Mouse (Mus musculus) MEL (cell line): ENCODE results near the gene Rfx4.

ENCODE experiments used
- BHLHE40 ChIP-seq: IDR thresholded peaks from 2 replicates; pipeline ENCODE4 v1.6.1; 2012; ENCODE audit warnings: low read depth, mild to moderate bottlenecking, inconsistent platforms, low read length, improper control_type of control experiment, borderline replicate concordance
- CTCF ChIP-seq, 3 experiments: IDR thresholded peaks in 2 of 3; conservative IDR thresholded peaks in 1 of 3; 2 replicates each; pipeline ENCODE4 v1.5.1; 2011 to 2012; ENCODE audit warnings: low read length in 3 of 3, low read depth in 2 of 3, mild to moderate bottlenecking in 2 of 3, improper control_type of control experiment in 1 of 3, inconsistent platforms in 1 of 3, mixed read lengths in 1 of 3, moderate library complexity in 1 of 3; ENCODE audit not compliant: control insufficient read depth in 1 of 3, insufficient read depth in 1 of 3, poor library complexity in 1 of 3, severe bottlenecking in 1 of 3
- ELF1 ChIP-seq: IDR thresholded peaks from 2 replicates; pipeline ENCODE4 v1.6.1; 2014; ENCODE audit warnings: low read depth, mild to moderate bottlenecking, inconsistent platforms, low read length, improper control_type of control experiment, moderate library complexity
- GATA1 ChIP-seq: IDR thresholded peaks from 2 replicates; pipeline ENCODE4 v1.6.1; 2011; ENCODE audit warnings: low read depth, low read length, improper control_type of control experiment
- JUND ChIP-seq: IDR thresholded peaks from 2 replicates; pipeline ENCODE4 v1.6.1; 2011; ENCODE audit warnings: low read depth, mild to moderate bottlenecking, improper control_type of control experiment, low read length
- MAFK ChIP-seq: IDR thresholded peaks from 2 replicates; pipeline ENCODE4 v1.6.1; 2011; ENCODE audit warnings: low read depth, mild to moderate bottlenecking, low read length, improper control_type of control experiment, borderline replicate concordance
- MAZ ChIP-seq: IDR thresholded peaks from 2 replicates; pipeline ENCODE4 v1.6.1; 2012; ENCODE audit warnings: low read depth, mild to moderate bottlenecking, inconsistent platforms, low read length, improper control_type of control experiment
- NELFE ChIP-seq: IDR thresholded peaks from 2 replicates; pipeline ENCODE4 v1.6.1; 2011; ENCODE audit warnings: low read depth, low read length, improper control_type of control experiment
- POLR2A ChIP-seq, 2 experiments: IDR thresholded peaks; 2 replicates each; pipeline ENCODE4 v1.6.1; 2011 to 2012; ENCODE audit warnings: low read length in 2 of 2, mild to moderate bottlenecking in 2 of 2, control low read depth in 1 of 2, improper control_type of control experiment in 1 of 2, low read depth in 1 of 2, moderate library complexity in 1 of 2; ENCODE audit not compliant: control insufficient read depth in 1 of 2, insufficient read depth in 1 of 2, poor library complexity in 1 of 2
- USF1 ChIP-seq: IDR thresholded peaks from 2 replicates; pipeline ENCODE4 v1.6.1; 2014; ENCODE audit warnings: low read depth, mild to moderate bottlenecking, inconsistent platforms, low read length, improper control_type of control experiment, moderate library complexity
- ZKSCAN1 ChIP-seq: IDR thresholded peaks from 2 replicates; pipeline ENCODE4 v1.6.1; 2012; ENCODE audit warnings: low read depth, mild to moderate bottlenecking, inconsistent platforms, low read length, improper control_type of control experiment, moderate library complexity

GRCm38 (mm10) chr10:84801521-84801920, 45.7 kb downstream of the Rfx4 start:
- TF ChIP-seq ZKSCAN1, result no peak
- TF ChIP-seq GATA1, result no peak
- TF ChIP-seq ELF1, result no peak
- TF ChIP-seq MAZ, result no peak
- TF ChIP-seq POLR2A (IDR thresholded peaks at IDR 0.05; ENCODE audit: control insufficient read depth in 1 of 2, insufficient read depth in 1 of 2, low read depth in 1 of 2, low read length in 2 of 2, poor library complexity in 1 of 2), result no peak
- no peak for TF ChIP-seq BHLHE40
- TF ChIP-seq USF1, result peak; percentile 33; the same call in 1 of the 2 replicates
- no peak for TF ChIP-seq MAFK
- TF ChIP-seq CTCF (IDR thresholded peaks at IDR 0.05 in 2 of 3, conservative IDR thresholded peaks at IDR 0.05 in 1 of 3; ENCODE audit: control insufficient read depth in 1 of 3, insufficient read depth in 1 of 3, low read depth in 2 of 3, low read length in 3 of 3, poor library complexity in 1 of 3, severe bottlenecking in 1 of 3), result no peak
- no peak for TF ChIP-seq NELFE
- TF ChIP-seq JUND, result no peak
